Mouse (Mus musculus): ENCODE data around the gene Pou3f3.

Gene Pou3f3

DNA sequence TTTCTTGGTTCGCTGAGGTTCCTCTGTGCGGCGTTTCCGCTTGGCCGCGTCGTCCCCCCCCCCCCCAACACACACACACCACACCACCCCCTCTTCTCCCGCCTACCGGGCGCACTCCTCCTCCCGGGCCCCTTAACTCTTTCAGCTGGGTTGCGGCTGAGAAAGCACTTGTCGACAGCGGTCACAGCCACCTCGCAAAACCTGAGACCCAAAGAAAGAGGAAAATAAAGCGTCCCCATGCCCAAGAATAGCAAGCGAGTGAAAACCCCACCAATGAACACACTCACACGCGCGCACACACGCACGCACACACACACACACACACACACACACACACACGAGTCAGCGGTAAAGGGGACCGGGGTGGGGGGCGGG is 1.3 kb upstream of the Pou3f3 start:
- in situ Hi-C loops (cut with MboI; ENCODE audit: low sequenced_read_pairs): no loop called here

- in situ Hi-C loops (cut with MboI; ENCODE audit: low sequenced_read_pairs): no loop called here
Observed at GRCm38 (mm10) chr1:42694665-42695577, 647 bp upstream of the Pou3f3 start.

- in situ Hi-C loops (cut with MboI; ENCODE audit: low sequenced_read_pairs): no loop called here
Observed at GRCm38 (mm10) chr1:42696371-42697031, 933 bp downstream of the Pou3f3 start.

- in situ Hi-C loops (cut with MboI; ENCODE audit: low sequenced_read_pairs): no loop called here
Observed at GRCm38 (mm10) chr1:42697321-42697755, 1.8 kb downstream of the Pou3f3 start.

- in situ Hi-C loops (cut with MboI; ENCODE audit: low sequenced_read_pairs): no loop called here
Observed at GRCm38 (mm10) chr1:42697756-42698583, 2.4 kb downstream of the Pou3f3 start.

DNA sequence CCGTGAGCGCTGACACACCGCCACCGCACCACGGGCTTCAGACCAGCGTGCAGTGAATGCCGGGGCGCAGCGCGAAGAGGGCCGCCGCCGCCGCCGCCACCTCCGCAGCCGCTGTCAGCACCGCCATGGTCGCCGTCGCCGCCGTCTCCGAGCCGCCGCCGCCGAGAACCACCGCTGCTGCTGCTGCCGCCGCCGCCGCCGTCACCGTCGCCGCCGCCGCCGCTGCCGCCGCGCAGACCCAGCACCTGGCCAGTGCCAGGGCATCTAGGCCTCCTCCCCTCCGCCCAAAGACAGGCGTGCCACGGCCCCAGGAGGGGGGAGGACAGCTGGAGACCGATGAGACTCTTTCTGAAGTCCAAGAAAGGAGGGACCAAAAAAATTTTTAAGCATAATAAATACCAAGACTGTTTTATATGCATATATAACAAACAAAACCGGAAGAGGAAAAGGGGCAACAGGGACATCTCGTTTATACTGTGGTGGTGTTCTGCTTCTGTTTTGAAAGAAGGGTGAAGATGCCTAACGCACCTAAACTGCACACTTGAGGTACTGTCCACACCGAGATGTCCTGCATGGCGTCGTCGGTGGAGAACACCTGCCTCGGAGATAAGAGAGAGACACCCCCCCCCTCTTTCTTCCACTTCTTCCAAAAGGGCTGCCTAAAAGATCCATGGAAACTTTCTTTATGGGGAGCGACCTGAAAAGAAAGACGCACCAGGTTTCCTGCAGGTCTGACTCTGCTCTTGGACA is 3.2 kb downstream of the Pou3f3 start:
- in situ Hi-C loops (cut with MboI; ENCODE audit: low sequenced_read_pairs): no loop called here

DNA sequence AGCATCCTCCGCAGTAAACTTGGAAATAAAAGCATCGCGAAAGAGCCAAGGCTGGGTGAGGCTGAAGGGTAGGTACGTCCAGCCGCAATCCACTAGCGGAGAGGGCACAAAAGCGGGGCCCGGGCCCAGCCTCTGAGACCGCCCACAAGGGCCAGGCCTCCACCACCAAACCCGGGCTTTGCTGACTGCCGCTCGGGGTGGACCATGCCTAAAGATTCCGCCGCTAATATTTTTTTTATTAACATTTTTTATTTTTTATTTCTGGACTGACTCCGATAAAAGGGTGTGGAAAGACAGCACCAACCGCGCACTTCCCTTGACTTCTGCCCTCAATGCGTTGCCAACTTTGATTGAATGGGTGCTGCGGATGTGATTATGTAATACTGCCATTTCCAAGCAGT is 3.9 kb downstream of the Pou3f3 start:
- in situ Hi-C loops (cut with MboI; ENCODE audit: low sequenced_read_pairs): no loop called here

GRCm38 (mm10) chr1:42700171-42700570 is 4.6 kb downstream of the Pou3f3 start:
- in situ Hi-C loops (cut with MboI; ENCODE audit: low sequenced_read_pairs): no loop called here

- in situ Hi-C loops (cut with MboI; ENCODE audit: low sequenced_read_pairs): no loop called here
Observed at GRCm38 (mm10) chr1:42700815-42701214, 5.2 kb downstream of the Pou3f3 start.

- in situ Hi-C loops (cut with MboI; ENCODE audit: low sequenced_read_pairs): no loop called here
Observed at GRCm38 (mm10) chr1:42701833-42702611, 6.5 kb downstream of the Pou3f3 start.

GRCm38 (mm10) chr1:42702984-42703383 is 7.4 kb downstream of the Pou3f3 start:
- in situ Hi-C loops (cut with MboI; ENCODE audit: low sequenced_read_pairs): no loop called here

GRCm38 (mm10) chr1:42703424-42703823 is 7.9 kb downstream of the Pou3f3 start:
- in situ Hi-C loops (cut with MboI; ENCODE audit: low sequenced_read_pairs): no loop called here

- in situ Hi-C loops (cut with MboI; ENCODE audit: low sequenced_read_pairs): no loop called here
Observed at GRCm38 (mm10) chr1:42703851-42704613, 8.5 kb downstream of the Pou3f3 start.

DNA sequence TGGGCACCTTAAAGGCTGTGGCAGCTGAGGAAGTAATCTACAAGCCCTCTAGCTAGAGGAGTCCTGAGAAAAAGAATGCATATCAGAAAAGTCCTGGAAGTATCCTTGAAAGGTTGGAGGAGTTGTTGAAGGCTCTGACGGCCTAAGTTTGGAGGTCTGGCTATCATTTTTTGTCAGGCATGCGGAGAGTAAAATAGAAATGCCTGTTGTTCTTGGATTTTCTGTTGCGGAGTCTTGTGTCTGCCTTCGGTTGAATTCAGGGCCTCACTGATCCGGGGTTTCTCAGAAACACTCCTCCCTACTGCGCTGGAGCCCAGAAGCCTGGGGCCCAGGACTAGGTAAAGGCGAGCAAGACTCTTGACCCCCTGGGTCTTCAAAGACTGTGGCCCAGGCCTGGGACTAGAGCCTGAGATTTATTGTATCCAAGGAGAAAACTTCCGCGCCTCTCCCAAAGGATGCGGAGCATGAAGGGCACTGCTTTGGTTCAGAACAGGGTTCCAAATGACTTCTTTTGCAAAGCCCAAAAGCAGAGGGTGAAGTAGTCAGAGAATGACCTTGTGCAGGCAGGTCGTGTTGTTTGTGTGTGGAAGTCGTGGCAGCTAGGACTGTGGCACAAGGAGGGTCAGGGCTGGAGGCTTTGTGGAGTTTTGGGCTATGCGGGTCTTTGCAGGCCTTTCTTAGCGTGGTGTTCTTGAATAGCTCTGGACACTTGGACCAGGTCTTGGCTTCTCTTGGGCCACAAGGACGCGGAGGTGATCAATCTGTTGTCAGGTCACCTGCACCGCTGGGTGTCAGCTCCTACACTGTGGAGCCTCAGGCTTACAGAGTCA is 9.6 kb downstream of the Pou3f3 start:
- in situ Hi-C loops (cut with MboI; ENCODE audit: low sequenced_read_pairs): no loop called here

GRCm38 (mm10) chr1:42705811-42706160 is 10.2 kb downstream of the Pou3f3 start:
- in situ Hi-C loops (cut with MboI; ENCODE audit: low sequenced_read_pairs): no loop called here

- in situ Hi-C loops (cut with MboI; ENCODE audit: low sequenced_read_pairs): no loop called here
Observed at GRCm38 (mm10) chr1:42707196-42707595, 11.6 kb downstream of the Pou3f3 start.

- in situ Hi-C loops (cut with MboI; ENCODE audit: low sequenced_read_pairs): no loop called here
Observed at GRCm38 (mm10) chr1:42707611-42708130, 12.1 kb downstream of the Pou3f3 start.

DNA sequence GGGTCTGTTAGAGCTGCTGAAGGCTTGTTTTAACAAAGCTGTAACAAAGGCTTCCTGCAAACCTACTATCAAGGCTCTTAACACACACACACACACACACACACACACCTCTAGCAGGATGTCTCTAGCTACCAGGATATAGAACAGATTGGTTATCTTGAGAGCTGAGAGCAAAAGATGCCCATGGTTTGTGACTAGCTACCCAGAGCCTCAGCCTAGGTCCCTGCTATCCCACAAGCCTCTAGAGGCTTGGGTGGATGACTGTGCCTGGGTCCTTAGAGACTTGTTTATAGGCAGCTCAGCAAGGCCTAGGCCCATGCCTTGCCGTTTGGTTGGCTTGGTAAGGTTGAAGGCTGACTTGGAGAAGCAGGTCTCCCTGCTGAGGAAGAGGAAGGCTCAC is 13.5 kb downstream of the Pou3f3 start:
- in situ Hi-C loops (cut with MboI; ENCODE audit: low sequenced_read_pairs): no loop called here
